Mouse (Mus musculus) embryonic stem cell, embryonic (primary cell): ENCODE measurements at regions not wholly inside any gene's neighbourhood (a gene's known extent, or its start where the extent isn't known, plus 50 kb on each side); places are given as distances from the start of the nearest gene placed in this dataset.

Experiments
- CTCF ChIA-PET, 4 experiments: fragments of 300-600 bp in 2 of 4; fragments of 350-600 bp in 2 of 4; sonication (Branson Sonifier 250); formaldehyde crosslinking; loops; one replicate each; lab custom pipeline; 2022; ENCODE audit warnings: inconsistent platforms in 2 of 4; lab: Charles Lee
- POLR2A ChIA-PET, 4 experiments: fragments of 300-600 bp in 2 of 4; fragments of 350-600 bp in 2 of 4; sonication (Branson Sonifier 250); formaldehyde crosslinking; loops; one replicate each; lab custom pipeline; 2022; ENCODE audit warnings: antibody characterized with exemption in 4 of 4, inconsistent platforms in 1 of 4; lab: Charles Lee

DNA sequence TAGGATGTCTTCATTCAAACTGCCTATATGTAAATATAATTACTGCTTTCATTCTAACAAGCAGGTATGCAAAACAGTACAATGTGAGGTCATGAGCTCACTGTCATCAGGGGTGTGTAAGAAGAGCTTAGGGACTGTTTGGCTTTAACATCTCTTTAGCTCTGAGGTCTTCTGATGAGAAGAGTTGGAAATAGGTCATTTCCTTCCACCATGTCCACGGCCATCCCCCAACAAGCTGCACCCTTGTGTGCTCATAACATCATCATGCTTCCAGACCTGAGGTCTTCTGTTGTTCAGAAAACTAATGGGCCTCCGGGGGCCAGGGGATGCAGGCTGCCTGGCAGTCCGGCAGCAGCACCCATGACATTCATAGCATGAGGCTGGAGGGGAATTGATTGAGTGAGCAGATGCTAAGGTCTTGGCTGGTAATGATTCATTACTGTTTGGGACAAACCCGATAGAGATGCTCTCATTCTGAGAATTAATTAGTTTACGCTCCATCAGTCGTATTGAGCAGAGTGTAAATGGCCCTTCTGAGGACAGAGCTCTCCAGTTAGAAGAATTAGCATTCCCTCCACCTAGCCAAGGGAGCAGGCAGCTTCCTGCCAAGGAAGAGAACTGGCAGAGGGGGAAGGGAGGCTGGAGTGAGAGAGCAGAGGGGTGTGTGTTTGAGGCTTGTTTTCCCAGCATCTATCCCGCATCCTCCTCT is 64.0 kb downstream of the Rps24 start:
- ChIA-PET CTCF (interaction anchor here in 1 of 4 experiments (0.6 kb wide), 1 partner anchor 114 kb away, joined by 3 read pairs; no protein-coding TSS in a partner anchor), POLR2A (no interaction called here)

GRCm38 (mm10) chr14:24551472-24551783 is 64.5 kb downstream of the Rps24 start:
- ChIA-PET POLR2A (interaction anchor here in 1 of 4 experiments (1.0 kb wide), 1 partner anchor 60 kb away, joined by 3 read pairs; no protein-coding TSS in a partner anchor), CTCF (interaction anchor here in 1 of 4 experiments (0.6 kb wide), 1 partner anchor 115 kb away, joined by 3 read pairs; no protein-coding TSS in a partner anchor)

DNA sequence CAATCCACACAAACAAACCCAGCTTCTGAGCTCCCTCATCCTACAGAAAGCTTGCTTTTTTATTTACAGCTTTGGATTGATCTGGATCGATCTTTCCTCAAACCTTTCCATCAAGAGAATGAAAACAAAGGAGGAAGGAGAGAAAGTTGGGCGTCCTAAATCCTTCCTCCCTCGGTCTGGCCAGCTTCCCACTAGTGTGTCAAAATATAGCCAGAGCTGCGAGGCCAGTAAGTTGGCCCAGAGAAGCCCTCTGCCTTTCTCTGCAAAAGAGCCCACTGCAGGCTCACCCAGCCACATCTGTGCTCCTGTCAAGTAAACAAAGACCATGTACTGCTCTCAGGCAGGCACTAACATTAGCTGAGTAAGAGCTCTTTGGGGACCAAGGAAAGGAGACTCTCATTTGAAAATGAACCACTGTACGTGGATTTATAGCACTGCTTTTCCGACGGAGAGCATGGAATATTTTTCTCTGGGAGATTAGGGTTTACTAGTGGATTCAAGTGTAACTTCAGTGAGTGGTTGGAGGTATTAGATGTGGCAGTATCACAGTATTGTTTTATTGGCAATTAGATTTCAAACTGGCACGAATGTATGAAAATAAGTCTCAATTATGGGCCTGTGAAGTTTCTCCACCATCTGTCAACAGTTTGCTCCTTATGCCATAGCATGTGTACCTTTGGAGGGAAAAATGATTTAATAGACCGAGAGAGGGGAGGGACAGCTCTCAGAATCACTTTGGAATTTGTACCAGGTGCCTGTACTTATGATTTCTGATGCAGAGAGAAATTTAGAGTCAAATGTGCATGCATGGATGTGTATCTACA is 78.1 kb downstream of the Rps24 start:
- ChIA-PET POLR2A (interaction anchor here in 2 of 4 experiments (0.6 to 1.0 kb wide), 2 partner anchors 45 to 73 kb away, joined by 3 read pairs; no protein-coding TSS in a partner anchor), CTCF (interaction anchor here in 1 of 4 experiments (0.9 kb wide), 1 partner anchor 40 kb away, joined by 3 read pairs; no protein-coding TSS in a partner anchor)

GRCm38 (mm10) chr14:24565718-24566322 is 78.9 kb downstream of the Rps24 start:
- ChIA-PET POLR2A (interaction anchor here in 2 of 4 experiments (0.6 to 1.0 kb wide), 2 partner anchors 46 to 74 kb away, joined by 3 read pairs; no protein-coding TSS in a partner anchor), CTCF (interaction anchor here in 1 of 4 experiments (0.9 kb wide), 1 partner anchor 39 kb away, joined by 3 read pairs; no protein-coding TSS in a partner anchor)

- CTCF ChIA-PET = interaction anchor here in 1 of 4 experiments (0.5 kb wide), 1 partner anchor 419 kb away, joined by 5 read pairs; no protein-coding TSS in a partner anchor
- POLR2A ChIA-PET = no interaction called here
These were observed 88.2 kb downstream of the Rps24 start for GRCm38 (mm10) chr14:24575111-24575510.

- ChIA-PET POLR2A (interaction anchor here in 2 of 4 experiments (0.5 to 1.8 kb wide), 5 partner anchors 17 to 200 kb away, joined by 3 to 8 read pairs (median 3); no protein-coding TSS in a partner anchor), CTCF (interaction anchor here in 2 of 4 experiments (0.7 to 1.2 kb wide), 3 partner anchors 68 to 73 kb away, joined by 3 to 4 read pairs (median 3); no protein-coding TSS in a partner anchor)
These were observed 91.7 kb downstream of the Rps24 start for GRCm38 (mm10) chr14:24578535-24579111.

DNA sequence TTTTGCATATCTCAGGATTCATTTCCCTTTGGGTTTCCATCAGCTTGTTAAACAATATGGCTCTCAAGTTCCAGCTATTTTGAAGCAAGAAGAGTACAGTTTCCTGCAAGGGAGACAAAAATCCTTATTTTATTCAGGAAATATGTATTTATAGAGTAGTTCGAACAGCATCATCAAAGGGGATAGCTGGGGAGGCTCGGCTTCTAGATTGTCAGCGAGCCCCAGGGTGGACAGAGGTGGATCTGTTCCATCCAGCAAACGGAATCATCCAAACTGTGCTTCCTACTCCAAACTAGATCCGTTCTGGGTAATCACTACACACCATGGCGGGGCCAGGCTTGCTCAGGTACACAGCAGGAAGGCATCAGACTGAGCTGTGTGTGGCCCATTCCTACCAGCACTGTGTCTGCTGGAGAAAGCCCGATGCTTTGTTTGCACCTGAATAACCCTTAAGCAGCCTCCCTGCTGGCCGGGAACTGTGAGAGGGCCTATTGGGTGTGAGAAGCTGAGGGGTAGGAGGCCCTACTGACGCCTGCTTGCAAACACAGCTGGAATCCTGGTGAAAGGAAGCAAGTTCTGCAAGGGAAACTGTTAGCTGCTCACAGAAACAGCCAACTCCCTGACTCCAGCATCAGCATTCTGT is 92.3 kb downstream of the Rps24 start:
- CTCF ChIA-PET = interaction anchor here in 3 of 4 experiments (0.6 to 1.2 kb wide), 4 partner anchors 69 to 788 kb away, joined by 3 to 6 read pairs (median 4); no protein-coding TSS in a partner anchor
- POLR2A ChIA-PET = interaction anchor here (0.5 to 1.8 kb wide), 11 partner anchors 17 to 326 kb away, joined by 3 to 8 read pairs (median 3); no protein-coding TSS in a partner anchor

GRCm38 (mm10) chr14:24586133-24586908 is 99.4 kb downstream of the Rps24 start:
- POLR2A ChIA-PET = interaction anchor here in 3 of 4 experiments (1.0 to 1.8 kb wide), 4 partner anchors 85 to 95 kb away, joined by 3 to 4 read pairs (median 4); no protein-coding TSS in a partner anchor

DNA sequence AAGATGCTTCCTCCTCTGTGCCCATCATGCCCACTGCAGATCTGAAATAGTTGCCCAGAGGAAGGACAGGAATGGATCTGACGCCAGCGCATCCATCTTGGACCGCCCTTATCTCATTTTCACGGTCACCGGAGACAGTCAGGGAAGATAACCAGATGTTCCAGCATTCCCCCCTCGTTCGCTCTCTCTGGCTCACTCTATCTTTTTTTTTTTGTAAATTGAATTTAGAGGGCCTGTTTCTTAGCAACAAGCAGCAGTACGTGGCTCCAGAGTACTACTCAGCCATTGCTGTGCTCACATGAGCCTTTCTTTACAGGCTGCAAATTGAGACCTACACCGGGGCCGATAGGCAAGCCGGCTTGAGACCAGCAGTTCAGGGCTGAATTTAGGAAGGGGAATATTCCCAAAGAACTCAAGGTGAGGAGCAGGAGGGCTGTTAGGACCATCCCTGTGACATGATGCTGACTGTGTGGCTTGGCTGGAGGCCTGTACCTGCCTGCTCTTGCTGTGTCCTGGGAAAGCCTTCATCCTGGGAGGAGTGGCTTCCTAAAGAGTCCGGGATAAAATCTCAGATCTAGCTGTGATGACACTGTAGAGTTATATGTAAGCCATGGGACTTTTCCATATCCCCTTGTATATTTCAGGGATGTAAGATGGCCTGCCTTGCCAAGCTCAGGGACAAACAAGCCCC is 100.2 kb downstream of the Rps24 start:
- CTCF ChIA-PET = interaction anchor here in 3 of 4 experiments (0.6 to 1.6 kb wide), 3 partner anchors 28 to 87 kb away, joined by 3 to 5 read pairs (median 4); no protein-coding TSS in a partner anchor
- POLR2A ChIA-PET = interaction anchor here in 2 of 4 experiments (1.0 to 1.8 kb wide), 2 partner anchors 89 to 92 kb away, joined by 3 to 4 read pairs; no protein-coding TSS in a partner anchor

More at GRCm38 (mm10) chr14:24586133-24586908, 99.4 kb downstream of the Rps24 start:
- CTCF ChIA-PET = interaction anchor here (0.5 to 1.6 kb wide), 10 partner anchors 12 to 1986 kb away, joined by 3 to 12 read pairs (median 4); no protein-coding TSS in a partner anchor

GRCm38 (mm10) chr14:24588041-24588440 is 101.1 kb downstream of the Rps24 start:
- CTCF ChIA-PET = no interaction called here
- POLR2A ChIA-PET = no interaction called here

- ChIA-PET CTCF (interaction anchor here in 3 of 4 experiments (0.6 to 0.7 kb wide), 3 partner anchors 152 to 429 kb away, joined by 3 to 4 read pairs (median 3); no protein-coding TSS in a partner anchor), POLR2A (interaction anchor here in 2 of 4 experiments (0.6 to 1.0 kb wide), 2 partner anchors 106 to 388 kb away, joined by 3 read pairs; no protein-coding TSS in a partner anchor)
These were observed 119.7 kb downstream of the Rps24 start for GRCm38 (mm10) chr14:24606444-24607173.

DNA sequence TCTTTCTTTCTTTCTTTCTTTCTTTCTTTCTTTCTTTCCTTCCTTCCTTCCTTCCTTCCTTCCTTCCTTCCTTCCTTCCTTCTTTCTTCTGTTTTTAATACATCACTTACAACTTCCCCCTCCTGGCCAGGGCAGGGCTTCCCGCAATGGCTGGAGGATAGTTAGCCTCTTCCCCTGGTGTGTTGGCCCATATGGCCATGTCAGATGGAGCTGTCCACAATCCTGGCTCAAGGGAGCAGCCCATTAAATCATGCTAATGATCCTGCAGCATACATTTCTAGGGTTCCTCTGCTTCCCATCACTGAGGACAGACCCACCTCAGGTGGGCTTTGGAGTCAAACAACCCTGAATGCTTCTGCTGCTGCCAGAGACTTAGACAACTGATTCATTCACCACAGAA is 121.4 kb downstream of the Rps24 start:
- POLR2A ChIA-PET = no interaction called here
- CTCF ChIA-PET = interaction anchor here in 1 of 4 experiments (0.5 kb wide), 1 partner anchor 960 kb away, joined by 3 read pairs; no protein-coding TSS in a partner anchor

GRCm38 (mm10) chr14:24612254-24612995 is 125.5 kb downstream of the Rps24 start:
- POLR2A ChIA-PET = interaction anchor here in 1 of 4 experiments (0.5 kb wide), 1 partner anchor 28 kb away, joined by 3 read pairs; no protein-coding TSS in a partner anchor
- CTCF ChIA-PET = no interaction called here

DNA sequence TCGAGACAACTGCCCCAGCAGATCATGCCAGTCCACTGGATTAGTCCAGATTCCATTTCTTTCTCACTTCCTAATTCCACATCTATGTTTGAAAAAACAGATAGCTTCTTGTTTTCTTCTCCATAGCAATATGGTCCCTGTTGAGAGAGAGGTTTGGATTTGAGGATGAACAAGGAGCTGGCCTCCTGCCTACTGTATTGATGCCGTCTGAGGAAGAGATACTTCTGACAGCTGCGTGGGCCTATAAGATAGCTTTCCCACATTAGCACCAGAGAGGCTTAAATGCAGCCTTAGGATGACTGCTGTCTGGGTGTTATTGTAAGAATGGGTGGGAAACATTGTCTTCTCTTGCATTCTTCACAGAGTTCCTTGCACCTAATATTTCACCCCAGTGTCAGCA is 128.9 kb downstream of the Rps24 start:
- ChIA-PET POLR2A (no interaction called here), CTCF (interaction anchor here in 1 of 4 experiments (1.3 kb wide), 1 partner anchor 29 kb away, joined by 3 read pairs; no protein-coding TSS in a partner anchor)
